Mouse (Mus musculus) B cell, adult 2 months (primary cell): ENCODE measurements around the gene Ubac1.

Experiments
- DNase-seq, 2 experiments: peaks; one replicate each; pipeline ENCODE4 v3.0.0; 2022

Ubac1 gene

GRCm38 (mm10) chr2:26022626-26023025 lies 1.1 kb upstream of the Ubac1 start:
- no peak for DNase-seq

- DNase-seq = no peak
These were observed 665 bp upstream of the Ubac1 start for GRCm38 (mm10) chr2:26022258-26022565.

- DNase-seq = no peak
These were observed 610 bp downstream of the Ubac1 start for GRCm38 (mm10) chr2:26020714-26021560.

- DNase-seq = no peak
These were observed 1.6 kb downstream of the Ubac1 start for GRCm38 (mm10) chr2:26019923-26020322.

GRCm38 (mm10) chr2:26017326-26017725 lies 4.2 kb downstream of the Ubac1 start:
- DNase-seq = no peak

- no peak for DNase-seq
These were observed 7.9 kb downstream of the Ubac1 start for GRCm38 (mm10) chr2:26013674-26014073.

GRCm38 (mm10) chr2:26011420-26011819 lies 10.1 kb downstream of the Ubac1 start:
- DNase-seq = no peak

- no peak for DNase-seq
These were observed 19.5 kb downstream of the Ubac1 start for GRCm38 (mm10) chr2:26002001-26002400.

GRCm38 (mm10) chr2:26001136-26001535 lies 20.4 kb downstream of the Ubac1 start:
- DNase-seq = no peak

- no peak for DNase-seq
These were observed 23.8 kb downstream of the Ubac1 start for GRCm38 (mm10) chr2:25997716-25998115.

GRCm38 (mm10) chr2:25994791-25995190 lies 26.8 kb downstream of the Ubac1 start:
- no peak for DNase-seq

- no peak for DNase-seq
These were observed 29.3 kb downstream of the Ubac1 start for GRCm38 (mm10) chr2:25992285-25992684.

- DNase-seq = no peak
These were observed 31.9 kb downstream of the Ubac1 start for GRCm38 (mm10) chr2:25989651-25990050.

GRCm38 (mm10) chr2:25987817-25988216 lies 33.7 kb downstream of the Ubac1 start:
- DNase-seq = no peak

- DNase-seq = no peak
These were observed 34.9 kb downstream of the Ubac1 start for GRCm38 (mm10) chr2:25986601-25987000.

GRCm38 (mm10) chr2:25983159-25983907 lies 38.2 kb downstream of the Ubac1 start, which contains the start of gene Camsap1:
Camsap1 (minus strand) TSS chr2:25983282.
- peak; percentile 100 for DNase-seq

- DNase-seq = no peak
These were observed 39.0 kb downstream of the Ubac1 start for GRCm38 (mm10) chr2:25982426-25983091.

- peak; percentile 12 to 32 for DNase-seq
These were observed 39.5 kb downstream of the Ubac1 start for GRCm38 (mm10) chr2:25982052-25982425.

GRCm38 (mm10) chr2:25978997-25979396 lies 42.5 kb downstream of the Ubac1 start:
- DNase-seq = no peak

GRCm38 (mm10) chr2:25977587-25978239 lies 43.8 kb downstream of the Ubac1 start:
- no peak for DNase-seq

- no peak for DNase-seq
These were observed 46.3 kb downstream of the Ubac1 start for GRCm38 (mm10) chr2:25975141-25975770.

- no peak for DNase-seq
These were observed 51.1 kb downstream of the Ubac1 start for GRCm38 (mm10) chr2:25970426-25970825.

GRCm38 (mm10) chr2:25969319-25969718 lies 52.2 kb downstream of the Ubac1 start:
- DNase-seq = no peak
